Mouse (Mus musculus) heart, embryonic 15.5 days (tissue): ENCODE measurements around the gene Naa80. TPM values are rescaled to one million over a fixed set of nuclear protein-coding genes. Genes with fewer than 3 reads are reported as not detected.

Experiments
- ATAC-seq: fragments of 200-750 bp; cut with Nextera tagmentation; replicated peaks from 2 replicates; pipeline ENCODE4 v1.8.0; 2017; ENCODE audit warnings: low read depth, moderate TSS enrichment; ENCODE audit not compliant: insufficient number of reproducible peaks, insufficient read depth, low FRiP score
- H3K27ac ChIP-seq: fragments of 300-500 bp; sonication (generic); 2 replicates; pipeline ENCODE4 v1.5.1; 2015; ENCODE audit warnings: mild to moderate bottlenecking, inconsistent platforms
- H3K27me3 ChIP-seq: fragments of 300-500 bp; sonication (generic); 2 replicates; pipeline ENCODE4 v1.6.1; 2015; ENCODE audit warnings: inconsistent platforms
- H3K36me3 ChIP-seq: fragments of 300-500 bp; sonication (generic); 2 replicates; pipeline ENCODE4 v1.6.1; 2015; ENCODE audit warnings: mild to moderate bottlenecking, inconsistent platforms
- H3K4me1 ChIP-seq: fragments of 300-500 bp; sonication (generic); replicated peaks from 2 replicates; pipeline ENCODE4 v1.6.1; 2015; ENCODE audit warnings: inconsistent platforms
- H3K4me2 ChIP-seq: fragments of 300-500 bp; sonication (generic); 2 replicates; pipeline ENCODE4 v1.6.1; 2015; ENCODE audit warnings: inconsistent platforms, mild to moderate bottlenecking, moderate library complexity
- H3K4me3 ChIP-seq: fragments of 300-500 bp; sonication (generic); 2 replicates; pipeline ENCODE4 v1.5.1; 2015; ENCODE audit warnings: mild to moderate bottlenecking, inconsistent platforms
- H3K9ac ChIP-seq: fragments of 300-500 bp; sonication (generic); 2 replicates; pipeline ENCODE4 v1.6.1; 2015; ENCODE audit warnings: mild to moderate bottlenecking, inconsistent platforms
- H3K9me3 ChIP-seq: fragments of 300-500 bp; sonication (generic); replicated peaks from 2 replicates; pipeline ENCODE4 v1.6.1; 2016; ENCODE audit warnings: inconsistent platforms
- WGBS: fragments of 180-500 bp; shearing (Covaris S2); methylation state at CpG from one replicate; pipeline ENCODE4 v1.1.7; 2015; ENCODE audit warnings: mixed read lengths; 5-methylcytosine and 5-hydroxymethylcytosine counted together
- polyA plus RNA-seq: library from polyadenylated mRNA; unstranded; fragments of >200 nt; fragmentation: Nextera tagmentation; extraction: Ambion mirVana; gene quantifications from 2 replicates; pipeline ENCODE4 v1.2.1, GENCODE M21; 2015

The Naa80 gene
- polyA plus RNA-seq, 1 experiment from 2014 or later, result 13.4 TPM

- H3K4me3 ChIP-seq, result no peak overlapping the region
- peak overlapping the region; percentile 68 for H3K27ac ChIP-seq
- 81% methylated on average over 14 of the region's 14 CpGs for WGBS
- peaks cover 29% of the 10 kb centered on the region for H3K36me3 ChIP-seq
- H3K9ac ChIP-seq, result no peak overlapping the region
- ATAC-seq, result no peak
- no peak overlapping the region for H3K4me2 ChIP-seq
- peaks cover 53% of the 10 kb centered on the region for H3K4me1 ChIP-seq
- H3K27me3 ChIP-seq, result no peaks in the 10 kb centered on the region
- H3K9me3 ChIP-seq, result no peaks in the 10 kb centered on the region
Observed at GRCm38 (mm10) chr9:107575579-107576356, 2.9 kb upstream of the Naa80 start.

GRCm38 (mm10) chr9:107576357-107577107 lies 2.2 kb upstream of the Naa80 start, which contains the start of gene Hyal1:
TSS of gene Hyal1 (plus strand) at chr9:107576927.
- H3K9me3 ChIP-seq, result no peaks in the 10 kb centered on the region
- peak within 1 kb of the TSS; percentile 55 for H3K4me2 ChIP-seq
- peak; percentile 66 for ATAC-seq
- WGBS, result 25% methylated on average over 16 of the region's 16 CpGs
- H3K27me3 ChIP-seq, result no peaks in the 10 kb centered on the region
- peak within 1 kb of the TSS; percentile 38 for H3K4me3 ChIP-seq
- peaks cover 29% of the 10 kb centered on the region for H3K36me3 ChIP-seq
- H3K27ac ChIP-seq, result peak within 1 kb of the TSS; percentile 68
- peak within 1 kb of the TSS; percentile 28; the same call in 1 of the 2 replicates for H3K9ac ChIP-seq
- H3K4me1 ChIP-seq, result peaks cover 51% of the 10 kb centered on the region

- Histone ChIP-seq H3K4me3 (no peak overlapping the region), H3K9me3 (no peaks in the 10 kb centered on the region), H3K4me2 (peak overlapping the region; percentile 55; the same call in 1 of the 2 replicates), H3K36me3 (peaks cover 17% of the 10 kb centered on the region), H3K27ac (no peak overlapping the region), H3K4me1 (peaks cover 54% of the 10 kb centered on the region), H3K27me3 (no peaks in the 10 kb centered on the region), H3K9ac (no peak overlapping the region)
- no peak for ATAC-seq
- 88% methylated on average over 10 of the region's 10 CpGs for WGBS
Observed at GRCm38 (mm10) chr9:107577871-107578270, 816 bp upstream of the Naa80 start.

- WGBS, result 95% methylated on average over 14 of the region's 14 CpGs
- Histone ChIP-seq H3K27ac (peak overlapping the region; percentile 93), H3K4me3 (no peak overlapping the region), H3K4me1 (peaks cover 54% of the 10 kb centered on the region), H3K9ac (0 out of 2 replicates have a peak overlapping the region, but pooled peaks have one; percentile 14), H3K36me3 (peaks cover 16% of the 10 kb centered on the region), H3K4me2 (0 out of 2 replicates have a peak overlapping the region, but pooled peaks have one; percentile 89), H3K9me3 (no peaks in the 10 kb centered on the region), H3K27me3 (no peaks in the 10 kb centered on the region)
- no peak for ATAC-seq
Observed at GRCm38 (mm10) chr9:107579023-107579900, 575 bp downstream of the Naa80 start.

- under 1% methylated on average over 32 of the region's 32 CpGs for WGBS
- H3K9me3 ChIP-seq, result no peaks in the 10 kb centered on the region
- H3K27ac ChIP-seq, result peak within 1 kb of the TSS; percentile 93
- H3K4me3 ChIP-seq, result peak within 1 kb of the TSS; percentile 62
- H3K4me2 ChIP-seq, result peak within 1 kb of the TSS; percentile 89
- peak; percentile 74 for ATAC-seq
- H3K9ac ChIP-seq, result peak within 1 kb of the TSS; percentile 65
- H3K27me3 ChIP-seq, result no peaks in the 10 kb centered on the region
- H3K36me3 ChIP-seq, result peaks cover 10% of the 10 kb centered on the region
- peaks cover 52% of the 10 kb centered on the region for H3K4me1 ChIP-seq
Observed at GRCm38 (mm10) chr9:107580501-107581317, 2.0 kb downstream of the Naa80 start, which contains the start of gene Hyal3. TSS of gene Hyal3 (plus strand) at chr9:107580818.

- Histone ChIP-seq H3K4me1 (peaks cover 45% of the 10 kb centered on the region), H3K9ac (peak overlapping the region; percentile 65), H3K27ac (peak overlapping the region; percentile 93; the same call in 1 of the 2 replicates), H3K9me3 (no peaks in the 10 kb centered on the region), H3K4me3 (peak overlapping the region; percentile 62), H3K27me3 (no peaks in the 10 kb centered on the region), H3K36me3 (peaks cover 10% of the 10 kb centered on the region), H3K4me2 (peak overlapping the region; percentile 89)
- ATAC-seq, result no peak
- 68% methylated on average over 4 of the region's 4 CpGs for WGBS
Observed at GRCm38 (mm10) chr9:107581584-107581983, 2.9 kb downstream of the Naa80 start.

- Histone ChIP-seq H3K27me3 (no peaks in the 10 kb centered on the region), H3K4me3 (no peak overlapping the region), H3K9ac (no peak overlapping the region), H3K27ac (no peak overlapping the region), H3K9me3 (no peaks in the 10 kb centered on the region), H3K36me3 (peaks cover 10% of the 10 kb centered on the region), H3K4me2 (no peak overlapping the region), H3K4me1 (peaks cover 38% of the 10 kb centered on the region)
- ATAC-seq, result no peak
- WGBS, result 90% methylated on average over 7 of the region's 7 CpGs
Observed at GRCm38 (mm10) chr9:107582509-107583062, 3.9 kb downstream of the Naa80 start.

- ATAC-seq, result no peak
- Histone ChIP-seq H3K9ac (no peak overlapping the region), H3K27me3 (no peaks in the 10 kb centered on the region), H3K4me3 (no peak overlapping the region), H3K27ac (no peak overlapping the region), H3K4me1 (peaks cover 37% of the 10 kb centered on the region), H3K36me3 (peaks cover 10% of the 10 kb centered on the region), H3K4me2 (no peak overlapping the region), H3K9me3 (no peaks in the 10 kb centered on the region)
- WGBS, result 90% methylated on average over 14 of the region's 14 CpGs
Observed at GRCm38 (mm10) chr9:107583174-107583573, 4.5 kb downstream of the Naa80 start.

GRCm38 (mm10) chr9:107586504-107586903 lies 7.8 kb downstream of the Naa80 start:
- no peaks in the 10 kb centered on the region for H3K27me3 ChIP-seq
- H3K9ac ChIP-seq, result no peak overlapping the region
- no peak overlapping the region for H3K4me3 ChIP-seq
- no peaks in the 10 kb centered on the region for H3K9me3 ChIP-seq
- peak overlapping the region; percentile 79; the same call in 1 of the 2 replicates for H3K4me2 ChIP-seq
- 90% methylated on average over 5 of the region's 5 CpGs for WGBS
- H3K4me1 ChIP-seq, result peaks cover 51% of the 10 kb centered on the region
- no peak for ATAC-seq
- H3K27ac ChIP-seq, result no peak overlapping the region
- peaks cover 20% of the 10 kb centered on the region for H3K36me3 ChIP-seq
